Mouse (Mus musculus): ENCODE results near the gene Apod.
"Not testable (repeated sequence)": the region's sequence is repeated elsewhere in the genome, so short reads cannot be mapped to it uniquely, and the experiment has no call there.

Apod gene

GRCm38 (mm10) chr16:31314497-31315233 lies at the start of gene Apod:
Apod (minus strand) TSS chr16:31314808.
- DNase-seq (ENCODE audit: low spot score): no peak

GRCm38 (mm10) chr16:31363685-31364436 lies 49.3 kb upstream of the Apod start:
- DNase-seq (ENCODE audit: low spot score): no peak

GRCm38 (mm10) chr16:31359542-31359941 lies 44.9 kb upstream of the Apod start:
- no peak for DNase-seq (ENCODE audit: low spot score)

GRCm38 (mm10) chr16:31358991-31359390 lies 44.4 kb upstream of the Apod start:
- DNase-seq (ENCODE audit: low spot score): no peak

GRCm38 (mm10) chr16:31358576-31358975 lies 44.0 kb upstream of the Apod start:
- DNase-seq (ENCODE audit: low spot score): no peak

- DNase-seq (ENCODE audit: low spot score): no peak
Observed at GRCm38 (mm10) chr16:31355882-31356281, 41.3 kb upstream of the Apod start.

- peak; percentile 68 for DNase-seq (ENCODE audit: low spot score)
Observed at GRCm38 (mm10) chr16:31354341-31355329, 40.0 kb upstream of the Apod start.

- no peak for DNase-seq (ENCODE audit: low spot score)
Observed at GRCm38 (mm10) chr16:31352996-31353395, 38.4 kb upstream of the Apod start.

GRCm38 (mm10) chr16:31347581-31347980 lies 33.0 kb upstream of the Apod start:
- DNase-seq (ENCODE audit: low spot score): peak; percentile 76

- DNase-seq (ENCODE audit: low spot score): no peak
Observed at GRCm38 (mm10) chr16:31342966-31343365, 28.4 kb upstream of the Apod start.

GRCm38 (mm10) chr16:31342556-31342955 lies 27.9 kb upstream of the Apod start:
- DNase-seq (ENCODE audit: low spot score): no peak

- no peak for DNase-seq (ENCODE audit: low spot score)
Observed at GRCm38 (mm10) chr16:31339332-31339731, 24.7 kb upstream of the Apod start.

- DNase-seq (ENCODE audit: low spot score): no peak
Observed at GRCm38 (mm10) chr16:31337956-31338355, 23.3 kb upstream of the Apod start.

GRCm38 (mm10) chr16:31334796-31335195 lies 20.2 kb upstream of the Apod start:
- DNase-seq (ENCODE audit: low spot score): no peak

- no peak for DNase-seq (ENCODE audit: low spot score)
Observed at GRCm38 (mm10) chr16:31332586-31332985, 18.0 kb upstream of the Apod start.

- not testable (repeated sequence) for DNase-seq (ENCODE audit: low spot score)
Observed at GRCm38 (mm10) chr16:31330970-31331369, 16.4 kb upstream of the Apod start.

- DNase-seq (ENCODE audit: low spot score): no peak
Observed at GRCm38 (mm10) chr16:31329668-31330067, 15.1 kb upstream of the Apod start.

- DNase-seq (ENCODE audit: low spot score): no peak
Observed at GRCm38 (mm10) chr16:31327891-31328290, 13.3 kb upstream of the Apod start.

GRCm38 (mm10) chr16:31327430-31327829 lies 12.8 kb upstream of the Apod start:
- DNase-seq (ENCODE audit: low spot score): no peak

GRCm38 (mm10) chr16:31326679-31327078 lies 12.1 kb upstream of the Apod start:
- DNase-seq (ENCODE audit: low spot score): no peak

- DNase-seq (ENCODE audit: low spot score): no peak
Observed at GRCm38 (mm10) chr16:31325966-31326365, 11.4 kb upstream of the Apod start.

GRCm38 (mm10) chr16:31325120-31325519 lies 10.5 kb upstream of the Apod start:
- no peak for DNase-seq (ENCODE audit: low spot score)
